Comparison of ENCODE assay signal across 8 mouse cellular contexts in genomic region chr12:84616977-84617630, GRCm38 (mm10). TPM values are rescaled to one million over a fixed set of nuclear protein-coding genes. Genes with fewer than 3 reads are reported as not detected.
DNase-seq lines count a peak whose midpoint lies in the region; ATAC-seq lines count a peak whose summit lies in the region.

TSS of gene Abcd4 (minus strand) at chr12:84617413.

- peak within 1 kb of the TSS; percentile 75 for H3K4me2 ChIP-seq in kidney, embryonic 15.5 days

- DNase-seq in B cell, adult 2 months: peak; percentile 92 to 94
- DNase-seq in brain, adult 2 months (ENCODE audit: low read depth, low spot score): peak; percentile 98
- DNase-seq in heart, embryonic 10.5 days (ENCODE audit: low spot score): peak; percentile 98
- DNase-seq in liver: peak; percentile 95
- DNase-seq in spleen, postnatal 4 days (ENCODE audit: low spot score in 2 of 2): peak; percentile 93 to 95

- peaks cover 31% of the 10 kb centered on the region for H3K4me1 ChIP-seq in heart, embryonic 10.5 days
- H3K4me1 ChIP-seq in kidney, embryonic 15.5 days: peaks cover 24% of the 10 kb centered on the region; the same call in 1 of the 2 replicates

- H3K27ac ChIP-seq in heart, embryonic 10.5 days: peak within 1 kb of the TSS; percentile 90
- peak within 1 kb of the TSS; percentile 34; the same call in 1 of the 2 replicates for H3K27ac ChIP-seq in kidney, embryonic 15.5 days

- peak within 1 kb of the TSS; percentile 78 for H3K9ac ChIP-seq in kidney, embryonic 15.5 days

- H3K9me3 ChIP-seq in heart, embryonic 10.5 days: no peaks in the 10 kb centered on the region
- no peaks in the 10 kb centered on the region for H3K9me3 ChIP-seq in kidney, embryonic 15.5 days (replicated peaks)

- under 1% methylated on average over 34 of the region's 34 CpGs for WGBS in heart, embryonic 10.5 days
- WGBS in kidney, embryonic 15.5 days: under 1% methylated on average over 34 of the region's 34 CpGs

- H3K27me3 ChIP-seq in heart, embryonic 10.5 days (ENCODE audit: insufficient read depth, poor library complexity, severe bottlenecking): no peaks in the 10 kb centered on the region
- H3K27me3 ChIP-seq in kidney, embryonic 15.5 days: peaks cover 4% of the 10 kb centered on the region; the same call in 1 of the 2 replicates

- H3K36me3 ChIP-seq in heart, embryonic 10.5 days: no peaks in the 10 kb centered on the region; the same call in 1 of the 2 replicates
- H3K36me3 ChIP-seq in kidney, embryonic 15.5 days: no peaks in the 10 kb centered on the region

- peak within 1 kb of the TSS; percentile 78 for H3K4me3 ChIP-seq in heart, embryonic 10.5 days
- peak within 1 kb of the TSS; percentile 69 for H3K4me3 ChIP-seq in kidney, embryonic 15.5 days (replicated peaks)

- peak; percentile 99 for ATAC-seq in erythroblast, adult 5-6 weeks (replicated peaks; ENCODE audit: low FRiP score, poor library complexity, severe bottlenecking)
- peak; percentile 98 for ATAC-seq in kidney, embryonic 15.5 days (replicated peaks; ENCODE audit: low FRiP score)
- ATAC-seq in monocyte, adult 5-6 weeks (replicated peaks; ENCODE audit: insufficient number of reproducible peaks, low FRiP score, low TSS enrichment, poor library complexity, severe bottlenecking): peak; percentile 97

RNA-seq across cellular contexts. Expression of gene Abcd4, which starts in this region (rescaled TPM):
- total RNA-seq in erythroblast, adult 5-6 weeks (2015; ENCODE audit: low replicate concordance): 0.38 and 2.3 TPM in 2 replicates
- 0.77 and 2.0 TPM in 2 replicates for total RNA-seq in erythroblast, adult 5-6 weeks (2017; ENCODE audit: low replicate concordance)
- 13.1 and 13.8 TPM in 2 replicates for polyA plus RNA-seq in heart, embryonic 10.5 days (2016; fragmentation: Nextera tagmentation; extraction: Ambion mirVana)
- polyA plus RNA-seq in kidney, embryonic 15.5 days (2015; fragmentation: Nextera tagmentation; extraction: Ambion mirVana): 17.1 and 19.9 TPM in 2 replicates
- 4.0 to 10.0 TPM (median 5.7 TPM) in 3 replicates for total RNA-seq in monocyte, adult 5-6 weeks (2017)

Comparison
In these comparisons a context has a peak if more than half of its experiments do, and no peak if none do; other contexts are left out.
1. Peak in every context shown above with its lines: DNase-seq, ATAC-seq, H3K4me3 ChIP-seq and H3K27ac ChIP-seq.